Mouse (Mus musculus): ENCODE data around the gene Rpl21.

GRCm38 (mm10) chr5:146818906-146819623 is 13.6 kb upstream of the Rpl21 start:
- TF ChIP-seq CTCF (IDR thresholded peaks at IDR 0.05; ENCODE audit: borderline replicate concordance, extremely low read depth, insufficient read depth, insufficient read length) (no peak), POLR2A (IDR thresholded peaks at IDR 0.05; ENCODE audit: borderline replicate concordance, extremely low read depth, insufficient read depth, insufficient read length, poor library complexity, severe bottlenecking) (no peak)
